Mouse (Mus musculus) neutrophil, adult 5-6 weeks (primary cell): Measurements from ENCODE around the gene Rp9. TPM values are rescaled to one million over a fixed set of nuclear protein-coding genes. Genes with fewer than 3 reads are reported as not detected.
A peak's percentile ranks its signal among the peaks of the same experiment; 100 is the strongest.

Source experiments
- ATAC-seq: fragments of 151-379, 151-347 bp; 2 replicates; pipeline ENCODE4 v1.8.0; 2017; ENCODE audit warnings: mild to moderate bottlenecking, moderate TSS enrichment; ENCODE audit not compliant: insufficient number of reproducible peaks, poor library complexity, low FRiP score, severe bottlenecking; ENCODE audit errors: extremely low read depth
- total RNA-seq: library from RNA; stranded (forward); fragments of 200-1000 nt; gene quantifications from 2 replicates; pipeline ENCODE4 v1.2.3, GENCODE M21; 2017

Gene Rp9
- total RNA-seq, 1 experiment from 2014 or later = 214 TPM

- ATAC-seq = no peak
Measured at GRCm38 (mm10) chr9:22389736-22390245, 79.8 kb downstream of the Rp9 start.

DNA sequence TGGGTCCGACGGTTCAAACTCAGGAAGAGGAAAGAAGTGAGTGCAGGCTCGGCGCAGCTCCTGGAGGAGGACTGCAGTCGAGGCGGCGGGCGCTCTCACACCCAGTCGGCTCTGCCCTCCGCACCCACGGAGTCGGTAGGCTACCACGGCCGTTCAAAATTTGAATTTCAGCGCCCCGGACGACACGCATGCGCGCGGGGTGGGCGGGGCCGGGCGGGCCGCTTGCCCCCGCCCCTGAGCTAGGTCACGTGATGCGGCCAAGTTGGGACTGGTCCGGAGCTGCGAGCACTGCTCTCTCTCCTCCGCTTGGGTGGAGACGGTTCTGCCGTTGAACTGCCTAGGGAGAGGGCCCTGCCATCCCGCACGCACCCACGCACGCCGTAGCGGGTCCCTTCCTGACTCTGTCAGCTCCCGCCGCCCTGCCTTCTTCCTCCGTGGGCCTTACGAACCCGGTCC lies 80.5 kb downstream of the Rp9 start, which contains the start of gene Anln:
TSS of gene Anln (minus strand) at position 168 of the 456 bp plus-strand sequence.
- ATAC-seq = peak; percentile 95

DNA sequence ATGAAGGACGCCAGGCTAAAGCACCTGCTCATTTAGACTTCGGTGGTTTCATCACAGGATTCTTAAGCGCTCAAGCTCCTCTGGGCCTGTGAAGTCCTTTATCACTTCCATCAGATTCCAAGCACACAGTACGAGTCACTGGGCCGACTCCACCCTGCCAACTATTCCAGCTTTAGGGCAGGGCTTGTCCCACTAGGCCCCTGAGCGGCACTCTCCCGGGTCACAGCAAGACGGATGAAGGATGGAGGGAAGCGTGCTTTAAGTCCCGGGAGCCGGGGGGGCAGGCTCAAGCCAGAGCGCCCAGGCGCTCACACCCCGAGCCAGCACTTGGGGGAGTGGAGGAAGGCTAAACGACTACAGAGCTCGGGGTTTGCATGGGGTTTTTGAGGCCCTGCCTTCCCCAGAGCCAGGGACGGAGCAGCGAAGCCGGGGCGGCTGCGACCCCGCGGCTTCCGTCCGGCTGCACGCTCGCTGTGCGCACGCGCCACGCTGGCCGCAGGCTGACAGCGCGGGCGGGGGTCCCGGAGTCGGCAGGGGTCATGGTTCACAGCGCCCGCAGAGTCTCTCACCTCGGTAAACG lies 81.1 kb downstream of the Rp9 start:
- ATAC-seq = no peak

- no peak for ATAC-seq
Measured at GRCm38 (mm10) chr9:22387901-22388300, 81.6 kb downstream of the Rp9 start.

DNA sequence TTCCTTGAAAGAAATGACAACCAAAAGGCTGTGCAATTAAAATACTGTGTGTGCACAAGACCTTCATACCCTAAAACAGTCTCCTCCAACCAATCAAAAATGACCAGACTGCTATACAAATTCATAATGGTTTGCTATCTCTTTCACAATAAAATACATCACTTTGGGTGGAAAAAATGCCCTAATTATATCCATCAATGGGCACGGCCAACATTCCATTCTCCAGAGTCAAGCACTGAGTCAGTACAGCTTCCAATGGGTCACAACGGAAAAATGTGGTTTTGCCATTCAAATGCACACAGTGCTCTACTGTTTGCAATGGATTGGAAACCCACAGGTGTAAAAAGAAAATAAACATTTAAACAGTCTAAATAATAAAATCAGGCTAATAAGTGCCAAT lies 83.7 kb downstream of the Rp9 start:
- ATAC-seq = no peak

- no peak for ATAC-seq
Measured at GRCm38 (mm10) chr9:22376086-22376485, 93.5 kb downstream of the Rp9 start.

- ATAC-seq = 0 out of 2 replicates have a peak, but pooled peaks have one; percentile 19
Measured at GRCm38 (mm10) chr9:22372760-22373159, 96.8 kb downstream of the Rp9 start.

GRCm38 (mm10) chr9:22368030-22368429 lies 101.5 kb downstream of the Rp9 start:
- no peak for ATAC-seq

- peak; percentile 50 for ATAC-seq
Measured at GRCm38 (mm10) chr9:22366621-22367020, 102.9 kb downstream of the Rp9 start.

DNA sequence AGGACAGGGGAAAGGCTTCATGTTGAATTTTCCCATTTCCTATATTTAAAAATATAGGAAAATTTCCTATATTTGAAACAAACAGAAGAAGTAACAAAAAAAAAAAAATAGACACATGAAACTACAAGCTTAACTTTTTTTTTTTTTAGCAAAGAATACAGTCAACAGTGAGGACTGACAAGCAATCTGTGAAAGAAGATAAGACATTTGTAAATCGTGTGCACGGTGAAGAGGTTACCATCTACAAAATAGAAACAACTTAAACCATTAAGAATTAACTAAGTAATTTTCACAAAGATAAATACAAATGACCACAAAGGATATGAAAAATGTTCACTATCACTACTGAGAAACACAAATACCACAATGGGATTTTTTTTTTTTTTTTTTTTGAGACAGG lies 103.3 kb downstream of the Rp9 start:
- no peak for ATAC-seq

Other genes starting within 250 kb of the Rp9 start
- gene Zfp809, start 244.0 kb downstream of the Rp9 start, total RNA-seq = 49.2 and 51.3 TPM in 2 replicates
- gene Zfp599, start 209.8 kb downstream of the Rp9 start, total RNA-seq = 1.6 and 1.7 TPM in 2 replicates
- 13.9 and 20.4 TPM in 2 replicates for gene Zfp810, start 162.1 kb downstream of the Rp9 start, total RNA-seq
- gene Anln, start 80.6 kb downstream of the Rp9 start, total RNA-seq = 2.2 and 5.0 TPM in 2 replicates
- 11.0 and 15.4 TPM in 2 replicates for gene 9530077C05Rik, start 58.2 kb downstream of the Rp9 start, total RNA-seq
- not detected in 2 replicates for gene Gm17545, start 15.5 kb downstream of the Rp9 start, total RNA-seq
- 24.6 and 27.1 TPM in 2 replicates for gene Bbs9, start 6.0 kb upstream of the Rp9 start, total RNA-seq